In genomic region chr1:64616076-64616475, GRCm38 (mm10) we compare ENCODE assay signal across 8 mouse cellular contexts. TPM values are rescaled to one million over a fixed set of nuclear protein-coding genes. Genes with fewer than 3 reads are reported as not detected.
DNase-seq lines count a peak whose midpoint lies in the region; ATAC-seq and TF ChIP-seq lines count a peak whose summit lies in the region.

No protein-coding gene starts in this region.

- intact Hi-C loops in left cerebral cortex, postnatal 4 days (cut with DNase I): loop anchor here (5.0 kb wide), 2 partner anchors 76 to 91 kb away; partner anchors contain the start of gene Ccnyl1

- H3K4me1 ChIP-seq in kidney, postnatal 0 days (replicated peaks; ENCODE audit: insufficient read depth, low read length): 0 out of 2 replicates have a peak, but pooled peaks cover 4% of the 10 kb centered on the region
- no peaks in the 10 kb centered on the region for H3K4me1 ChIP-seq in embryonic facial prominence, embryonic 11.5 days (ENCODE audit: control insufficient read depth, insufficient read depth, low read length)

- no peak for DNase-seq in kidney, postnatal 0 days (ENCODE audit: low spot score)
- no peak for DNase-seq in kidney, postnatal 14 days
- DNase-seq in embryonic facial prominence, embryonic 11.5 days (ENCODE audit: low spot score): no peak
- DNase-seq in right cerebral cortex, adult 2 months (ENCODE audit: low spot score in 2 of 2): no peak
- DNase-seq in left cerebral cortex, postnatal 4 days: no peak
- no peak for DNase-seq in urinary bladder, adult 18-20 months (ENCODE audit: low spot score in 2 of 2)

- H3K9ac ChIP-seq in kidney, postnatal 0 days (ENCODE audit: low read depth, low read length): no peak overlapping the region
- H3K9ac ChIP-seq in embryonic facial prominence, embryonic 11.5 days (replicated peaks; ENCODE audit: low read length): no peak overlapping the region

- peak overlapping the region; percentile 85; the same call in 1 of the 2 replicates for H3K4me3 ChIP-seq in kidney, postnatal 0 days (replicated peaks; ENCODE audit: low read depth, low read length)
- peak overlapping the region; percentile 69 for H3K4me3 ChIP-seq in embryonic facial prominence, embryonic 11.5 days (ENCODE audit: low read depth, low read length)
- peak overlapping the region; percentile 80 for H3K4me3 ChIP-seq in myocyte

- TF ChIP-seq CTCF in kidney, postnatal 0 days (IDR thresholded peaks at IDR 0.05; ENCODE audit: low read depth): no peak

- no peak for ATAC-seq in kidney, postnatal 0 days (replicated peaks; ENCODE audit: low FRiP score, low read depth)
- ATAC-seq in embryonic facial prominence, embryonic 11.5 days (replicated peaks; ENCODE audit: insufficient number of reproducible peaks, low FRiP score, low TSS enrichment, low read depth): no peak
- peak; percentile 3 for ATAC-seq in inflammation-experienced regulatory T-cells, adult 6 months

- H3K27ac ChIP-seq in kidney, postnatal 0 days: no peak overlapping the region
- H3K27ac ChIP-seq in embryonic facial prominence, embryonic 11.5 days (replicated peaks; ENCODE audit: low read depth, low read length): no peak overlapping the region

- H3K27me3 ChIP-seq in kidney, postnatal 0 days (ENCODE audit: insufficient read depth, low read length): no peaks in the 10 kb centered on the region
- H3K27me3 ChIP-seq in embryonic facial prominence, embryonic 11.5 days (ENCODE audit: control insufficient read depth, insufficient read depth, low read length): no peaks in the 10 kb centered on the region
- no peaks in the 10 kb centered on the region for H3K27me3 ChIP-seq in myocyte (ENCODE audit: control insufficient read depth, insufficient read depth, insufficient read length)

- 0 out of 2 replicates have a peak, but pooled peaks cover 3% of the 10 kb centered on the region for H3K36me3 ChIP-seq in kidney, postnatal 0 days (ENCODE audit: insufficient read depth, low read length)
- no peaks in the 10 kb centered on the region for H3K36me3 ChIP-seq in embryonic facial prominence, embryonic 11.5 days (replicated peaks; ENCODE audit: control insufficient read depth, insufficient read depth, low read depth, low read length)
- peaks cover 3% of the 10 kb centered on the region for H3K36me3 ChIP-seq in myocyte (ENCODE audit: control insufficient read depth, insufficient read depth)

- peaks cover 32% of the 10 kb centered on the region for H3K79me2 ChIP-seq in myocyte (ENCODE audit: control insufficient read depth, insufficient read depth)

- peak overlapping the region; percentile 90 for H3K4me2 ChIP-seq in kidney, postnatal 0 days (ENCODE audit: low read length)
- H3K4me2 ChIP-seq in embryonic facial prominence, embryonic 11.5 days (ENCODE audit: low read depth, low read length): peak overlapping the region; percentile 64
- H3K4me2 ChIP-seq in myocyte (ENCODE audit: low read depth): peak overlapping the region; percentile 94

- TF ChIP-seq POLR2A in myocyte (IDR thresholded peaks at IDR 0.05; ENCODE audit: insufficient read length, low read depth): no peak

- H3K9me3 ChIP-seq in kidney, postnatal 0 days (replicated peaks; ENCODE audit: low read length): no peaks in the 10 kb centered on the region
- no peaks in the 10 kb centered on the region for H3K9me3 ChIP-seq in embryonic facial prominence, embryonic 11.5 days (replicated peaks; ENCODE audit: control insufficient read depth, low read length)

- WGBS in kidney, postnatal 0 days: 61% methylated on average over 6 of the region's 6 CpGs
- WGBS in embryonic facial prominence, embryonic 11.5 days: 67% methylated on average over 6 of the region's 6 CpGs

- H3ac ChIP-seq in myocyte (ENCODE audit: control insufficient read depth, insufficient read length): peak overlapping the region; percentile 74

TF ChIP-seq in myocyte, 11 proteins besides CTCF, POLR2A, EP300 and RAD21:
- no peak for TF ChIP-seq E2F4 (IDR thresholded peaks at IDR 0.05; ENCODE audit: insufficient read depth)
- no peak for TF ChIP-seq MYOD1 (IDR thresholded peaks at IDR 0.05; ENCODE audit: control insufficient read depth in 1 of 3, insufficient read length in 2 of 3, low read depth in 2 of 3)
- TF ChIP-seq CEBPB (IDR thresholded peaks at IDR 0.05; ENCODE audit: insufficient read depth, poor library complexity, severe bottlenecking): no peak
- TF ChIP-seq POLR2AphosphoS2 (IDR thresholded peaks at IDR 0.05; ENCODE audit: insufficient read length, low read depth): no peak
- TF ChIP-seq SRF (IDR thresholded peaks at IDR 0.05; ENCODE audit: control insufficient read depth, insufficient read length, low read depth): no peak
TF ChIP-seq in myocyte: peak in this region for 0.

RNA-seq across cellular contexts. Expression of gene Mettl21a, which starts 1.0 kb away (rescaled TPM):
- 16.3 and 17.7 TPM in 2 replicates for polyA plus RNA-seq in kidney, postnatal 0 days (2015; fragmentation: Nextera tagmentation; extraction: Ambion mirVana)
- polyA plus RNA-seq in embryonic facial prominence, embryonic 11.5 days (2014; fragmentation: Nextera tagmentation; extraction: Ambion mirVana): 25.7 and 27.6 TPM in 2 replicates
- 10 to 100 TPM; 25.7 to 33.4 (median 29.1) TPM for polyA plus RNA-seq in inflammation-experienced regulatory T-cells, adult 6 months (2017; shearing (Covaris generic))
- polyA plus RNA-seq in myocyte (2012; fragmentation: generic; extraction: Trizol): 26.5 TPM
- total RNA-seq in left cerebral cortex, postnatal 4 days (2021): 1 to 10 TPM; 7.4 to 8.1 TPM
